Mouse (Mus musculus) lung, embryonic 14.5 days (tissue): Measurements from ENCODE around the gene Gm39566. TPM values are rescaled to one million over a fixed set of nuclear protein-coding genes. Genes with fewer than 3 reads are reported as not detected.
A peak's percentile ranks its signal among the peaks of the same experiment; 100 is the strongest.
"Not testable (repeated sequence)": the region's sequence is repeated elsewhere in the genome, so short reads cannot be mapped to it uniquely, and the experiment has no call there.

Experiments
- ATAC-seq: fragments of 200-750 bp; cut with Nextera tagmentation; 2 replicates; pipeline ENCODE4 v1.8.0; 2017; ENCODE audit warnings: mild to moderate bottlenecking, moderate TSS enrichment, moderate library complexity; ENCODE audit not compliant: insufficient read depth
- DNase-seq: peaks from one replicate; pipeline ENCODE4 v3.0.0-alpha.2; 2015
- H3K27ac ChIP-seq: fragments of 300-500 bp; sonication (generic); 2 replicates; pipeline ENCODE4 v1.5.1; 2014; ENCODE audit warnings: low read depth, mild to moderate bottlenecking, moderate library complexity
- H3K27me3 ChIP-seq: fragments of 300-500 bp; sonication (generic); 2 replicates; pipeline ENCODE4 v1.6.1; 2014; ENCODE audit warnings: low read length, control low read depth; ENCODE audit not compliant: insufficient read depth
- H3K36me3 ChIP-seq: fragments of 300-500 bp; sonication (generic); 2 replicates; pipeline ENCODE4 v1.6.1; 2014; ENCODE audit warnings: control low read depth; ENCODE audit not compliant: insufficient read depth
- H3K4me1 ChIP-seq: fragments of 300-500 bp; sonication (generic); 2 replicates; pipeline ENCODE4 v1.6.1; 2014; ENCODE audit warnings: antibody characterized with exemption, control low read depth; ENCODE audit not compliant: insufficient read depth
- H3K4me2 ChIP-seq: fragments of 300-500 bp; sonication (generic); 2 replicates; pipeline ENCODE4 v1.6.1; 2014; ENCODE audit warnings: mild to moderate bottlenecking
- H3K4me3 ChIP-seq: fragments of 300-500 bp; sonication (generic); 2 replicates; pipeline ENCODE4 v1.5.1; 2014; ENCODE audit warnings: low read depth, low read length
- H3K9ac ChIP-seq: fragments of 300-500 bp; sonication (generic); 2 replicates; pipeline ENCODE4 v1.6.1; 2014
- H3K9me3 ChIP-seq: fragments of 300-500 bp; sonication (generic); 2 replicates; pipeline ENCODE4 v1.6.1; 2016; ENCODE audit warnings: low read depth, low read length, control low read depth
- CTCF ChIP-seq: IDR thresholded peaks from 2 replicates; pipeline ENCODE4 v1.5.1; 2016; ENCODE audit warnings: antibody characterized with exemption, low read depth
- WGBS: fragments of 180-500 bp; shearing (Covaris S2); extraction: QIAGEN DNeasy Blood & Tissue Kit; methylation state at CpG from one replicate; pipeline ENCODE4 v1.1.7; 2014; 5-methylcytosine and 5-hydroxymethylcytosine counted together
- polyA plus RNA-seq: library from polyadenylated mRNA; unstranded; fragments of >200 nt; fragmentation: Nextera tagmentation; extraction: Ambion mirVana; gene quantifications from 2 replicates; pipeline ENCODE4 v1.2.1, GENCODE M21; 2014

Gm39566 gene
- polyA plus RNA-seq = not detected in 2 replicates

DNA sequence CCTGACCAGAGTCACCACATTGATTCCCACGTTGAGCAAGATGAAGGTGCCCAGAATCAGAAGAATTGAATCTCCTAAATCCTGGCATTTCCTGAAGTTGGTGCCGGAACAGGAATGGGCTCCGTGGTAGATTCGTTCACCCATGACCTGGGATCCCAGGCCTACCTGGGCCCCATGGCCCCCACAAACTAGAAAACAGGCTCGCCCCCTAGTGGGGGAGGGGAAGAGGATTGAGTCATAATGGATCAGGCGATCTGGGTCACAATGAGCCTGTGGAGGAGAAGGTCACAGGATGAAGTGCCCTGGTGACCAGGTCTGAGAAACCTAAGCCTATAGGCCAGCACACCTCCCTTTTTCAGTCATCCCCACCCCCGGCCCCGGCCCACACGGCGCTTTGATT, at the start of gene Gm39566:
Gene Gm39566, minus strand, starts transcription at position 144 of the 400 bp plus-strand sequence.
- Histone ChIP-seq H3K4me1 (no peaks in the 10 kb centered on the region), H3K36me3 (no peaks in the 10 kb centered on the region), H3K9ac (no peak within 1 kb of the TSS), H3K27me3 (no peaks in the 10 kb centered on the region), H3K9me3 (peaks cover 7% of the 10 kb centered on the region; the same call in 1 of the 2 replicates), H3K4me3 (no peak within 1 kb of the TSS), H3K4me2 (no peak within 1 kb of the TSS), H3K27ac (no peak within 1 kb of the TSS)
- no peak for DNase-seq
- 58% methylated on average over 10 of the region's 10 CpGs for WGBS
- TF ChIP-seq CTCF = peak; percentile 35
- ATAC-seq = no peak

DNA sequence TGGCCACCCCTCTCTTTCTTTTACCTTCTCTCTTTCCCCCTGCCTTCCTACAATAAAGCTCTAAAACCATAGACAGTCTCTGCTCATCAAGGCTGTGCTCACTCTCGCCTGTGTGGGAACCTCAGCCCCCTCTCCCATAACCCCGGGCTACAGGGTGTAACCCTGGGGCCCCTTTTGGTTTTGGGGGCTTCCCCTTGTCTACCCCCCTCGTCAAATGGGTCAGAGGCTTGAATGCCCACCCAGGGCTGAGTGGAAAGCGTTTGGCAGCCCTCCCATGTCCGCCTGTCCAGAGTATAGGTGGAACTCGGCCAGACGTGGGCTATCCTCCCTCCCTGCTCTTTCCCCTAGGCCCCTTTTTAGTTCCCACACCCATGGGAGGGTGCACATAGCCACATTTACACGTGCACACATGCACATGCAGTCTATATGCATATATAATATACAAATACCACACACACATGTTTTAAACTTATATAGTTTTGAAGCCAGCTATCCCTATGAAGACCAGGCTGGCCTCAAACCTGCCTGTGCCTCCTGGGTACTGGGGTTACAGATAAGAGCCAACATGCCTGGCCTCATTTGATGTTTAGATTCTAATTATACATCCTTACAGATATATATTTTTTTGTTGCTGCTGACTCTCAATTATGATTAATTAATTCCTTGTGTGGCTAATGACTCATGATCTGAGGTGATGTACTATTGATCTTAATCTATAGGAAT, 49.2 kb upstream of the Gm39566 start:
- DNase-seq = no peak
- H3K4me1 ChIP-seq = no peaks in the 10 kb centered on the region
- 40% methylated on average over 8 of the region's 8 CpGs for WGBS
- no peaks in the 10 kb centered on the region for H3K36me3 ChIP-seq
- ATAC-seq = no peak
- H3K4me3 ChIP-seq = no peak overlapping the region
- H3K4me2 ChIP-seq = no peak overlapping the region
- no peak overlapping the region; the same call in 1 of the 2 replicates for H3K27ac ChIP-seq
- H3K9ac ChIP-seq = no peak overlapping the region
- no peak for TF ChIP-seq CTCF
- peaks cover under 1% of the 10 kb centered on the region; the same call in 1 of the 2 replicates for H3K27me3 ChIP-seq
- no peaks in the 10 kb centered on the region for H3K9me3 ChIP-seq

DNA sequence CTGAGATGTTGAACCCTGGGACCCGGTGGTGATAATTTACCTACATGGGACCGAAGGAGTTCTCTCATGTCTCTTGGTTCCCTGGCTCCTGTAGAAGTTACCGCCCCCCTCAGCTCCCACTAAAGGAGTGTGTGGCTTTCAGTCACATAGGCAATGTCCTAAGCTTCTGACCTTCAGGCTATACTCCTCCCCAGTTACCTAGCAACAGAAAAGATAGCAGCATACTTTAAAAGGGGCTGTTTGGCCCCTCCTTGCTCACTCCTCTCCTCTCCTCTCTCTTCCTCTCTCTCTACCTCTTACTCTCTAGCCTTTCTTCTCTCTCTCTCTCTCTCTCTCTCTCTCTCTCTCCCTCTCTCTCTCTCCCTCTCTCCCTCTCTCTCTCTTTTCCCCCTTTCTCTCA, 48.6 kb upstream of the Gm39566 start:
- H3K9ac ChIP-seq, H3K4me3 ChIP-seq, DNase-seq, H3K4me1 ChIP-seq, H3K9me3 ChIP-seq, H3K4me2 ChIP-seq, H3K27me3 ChIP-seq, H3K27ac ChIP-seq, H3K36me3 ChIP-seq, ATAC-seq: not testable (repeated sequence)
- 54% methylated on average over 3 of the region's 3 CpGs for WGBS

DNA sequence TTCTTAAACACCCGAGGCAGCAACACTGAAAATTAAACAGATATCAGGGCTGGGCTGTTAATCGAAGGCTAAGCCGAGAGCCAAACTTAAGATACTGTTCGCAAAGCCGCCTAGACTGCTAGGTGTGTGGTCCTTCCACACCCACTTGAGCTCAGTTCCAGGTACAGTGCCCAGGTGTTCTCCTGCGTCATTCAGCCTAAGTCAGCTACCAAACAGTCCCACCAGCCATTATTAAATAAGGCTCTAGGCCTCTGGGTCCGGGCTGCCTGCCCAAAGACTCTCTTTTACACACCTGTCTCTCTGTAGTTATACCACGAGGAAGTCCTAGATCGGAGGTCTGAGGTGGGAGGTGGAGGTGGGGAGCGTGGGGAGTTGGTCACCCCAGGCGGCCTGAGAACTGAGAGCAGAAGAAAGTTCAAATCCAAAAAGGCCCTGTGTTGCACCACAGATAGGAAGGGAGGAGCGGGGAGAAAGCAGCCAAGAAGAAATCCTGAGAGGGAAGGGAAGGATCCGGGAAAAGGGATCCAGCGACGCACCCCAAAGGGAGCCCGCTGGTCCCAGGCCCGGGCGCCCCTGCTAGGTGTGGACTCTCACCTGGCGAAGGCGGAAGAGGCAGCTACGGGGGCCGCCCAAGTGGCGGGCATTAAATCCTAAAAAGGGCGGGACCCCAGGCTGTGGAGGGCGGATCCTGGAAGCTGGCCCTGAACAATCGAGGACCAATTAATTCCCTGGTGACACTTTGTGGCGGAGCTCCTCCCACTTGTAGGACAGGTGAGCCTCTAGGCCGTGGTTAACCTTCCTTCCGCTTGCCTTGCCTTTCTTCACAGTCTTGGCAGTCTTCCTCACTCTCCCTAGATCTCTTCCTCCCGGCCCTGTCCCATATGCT, 43.3 kb upstream of the Gm39566 start, which contains the start of gene Tnk1:
Gene Tnk1, minus strand, starts transcription at position 618 of the 886 bp plus-strand sequence.
- Histone ChIP-seq H3K9me3 (no peaks in the 10 kb centered on the region), H3K4me2 (peak within 1 kb of the TSS; percentile 53), H3K27me3 (peaks cover 12% of the 10 kb centered on the region), H3K9ac (peak within 1 kb of the TSS; percentile 50), H3K27ac (peak within 1 kb of the TSS; percentile 63), H3K36me3 (0 out of 2 replicates have a peak, but pooled peaks cover 3% of the 10 kb centered on the region), H3K4me3 (peak within 1 kb of the TSS; percentile 31), H3K4me1 (no peaks in the 10 kb centered on the region)
- DNase-seq (peak; percentile 70), ATAC-seq (peak; percentile 59)
- WGBS = 14% methylated on average over 30 of the region's 30 CpGs
- no peak for TF ChIP-seq CTCF

DNA sequence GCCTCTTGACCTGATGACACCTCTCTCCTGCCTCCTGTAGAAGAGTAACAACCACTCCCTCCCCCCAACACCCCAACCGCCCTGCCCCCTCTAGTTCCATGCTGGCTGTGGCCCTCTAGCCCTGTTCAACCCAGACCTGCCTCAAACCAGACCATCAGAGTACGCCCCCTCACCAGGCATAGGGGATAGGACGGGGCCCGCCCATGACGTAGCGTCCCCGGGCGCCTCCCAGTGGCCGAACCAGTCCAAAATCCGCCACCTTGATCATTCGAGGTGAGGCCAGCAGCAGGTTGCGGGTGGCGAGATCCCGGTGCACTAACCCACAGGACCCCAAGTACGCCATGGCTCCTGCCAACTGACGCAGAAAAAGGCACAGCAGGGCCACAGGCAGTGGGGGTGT, 40.2 kb upstream of the Gm39566 start:
- ATAC-seq = peak; percentile 38; the same call in 1 of the 2 replicates
- no peak for DNase-seq
- peak; percentile 63 for TF ChIP-seq CTCF
- Histone ChIP-seq H3K9me3 (no peaks in the 10 kb centered on the region), H3K4me3 (no peak overlapping the region), H3K36me3 (peaks cover 30% of the 10 kb centered on the region), H3K9ac (no peak overlapping the region), H3K4me1 (no peaks in the 10 kb centered on the region), H3K27me3 (peaks cover 12% of the 10 kb centered on the region), H3K4me2 (0 out of 2 replicates have a peak overlapping the region, but pooled peaks have one; percentile 25), H3K27ac (no peak overlapping the region)
- WGBS = 28% methylated on average over 16 of the region's 16 CpGs

DNA sequence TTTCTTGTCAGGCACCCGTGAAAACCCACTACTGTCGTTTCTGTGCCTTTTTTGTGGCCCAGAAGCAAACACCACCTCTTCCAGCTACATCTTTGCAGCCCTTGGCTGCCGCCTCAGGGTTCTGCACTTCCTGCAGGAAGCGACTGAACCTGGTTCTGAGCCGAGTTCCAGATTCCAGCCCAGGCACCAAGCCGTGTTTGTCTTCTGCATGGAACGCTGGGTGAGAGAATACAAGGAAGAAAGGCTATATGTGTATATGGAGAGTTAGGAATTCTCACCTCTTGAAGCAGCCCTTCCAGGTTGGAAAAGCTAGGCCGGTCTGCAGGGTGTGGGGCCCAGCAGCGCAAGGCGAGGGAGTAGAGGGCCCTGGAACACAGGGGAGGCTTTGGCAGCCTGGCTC, 39.6 kb upstream of the Gm39566 start:
- Histone ChIP-seq H3K36me3 (peaks cover 36% of the 10 kb centered on the region), H3K9me3 (no peaks in the 10 kb centered on the region), H3K4me1 (no peaks in the 10 kb centered on the region), H3K9ac (no peak overlapping the region), H3K27me3 (peaks cover 12% of the 10 kb centered on the region), H3K4me3 (no peak overlapping the region), H3K4me2 (no peak overlapping the region), H3K27ac (no peak overlapping the region)
- DNase-seq (no peak), ATAC-seq (no peak)
- TF ChIP-seq CTCF = no peak
- 76% methylated on average over 10 of the region's 10 CpGs for WGBS

DNA sequence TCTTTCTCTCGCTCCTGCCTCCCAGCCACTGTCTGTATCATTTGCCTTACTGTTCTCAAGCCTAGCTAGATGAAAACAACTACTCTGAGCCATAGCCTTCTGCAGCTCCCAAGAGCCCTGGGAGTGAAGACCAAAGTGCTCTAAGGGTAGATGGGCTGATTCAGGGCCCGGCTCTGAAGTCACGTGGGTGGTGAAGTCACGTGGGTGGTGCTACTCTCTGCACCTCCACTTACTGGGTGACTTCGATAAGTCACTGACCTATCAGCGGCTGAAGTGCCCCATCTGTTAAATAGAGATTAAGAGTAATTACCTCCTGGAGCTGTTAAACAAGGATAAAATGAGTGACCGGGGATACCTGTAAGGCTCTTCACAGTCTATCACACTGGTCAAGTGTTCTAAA, 38.9 kb upstream of the Gm39566 start:
- Histone ChIP-seq H3K9me3 (no peaks in the 10 kb centered on the region), H3K27ac (no peak overlapping the region; the same call in 1 of the 2 replicates), H3K9ac (no peak overlapping the region), H3K27me3 (peaks cover 8% of the 10 kb centered on the region), H3K36me3 (peaks cover 43% of the 10 kb centered on the region), H3K4me2 (no peak overlapping the region), H3K4me3 (no peak overlapping the region), H3K4me1 (no peaks in the 10 kb centered on the region)
- ATAC-seq (peak; percentile 41; the same call in 1 of the 2 replicates), DNase-seq (no peak)
- WGBS = 55% methylated on average over 7 of the region's 7 CpGs
- no peak for TF ChIP-seq CTCF
